Mouse (Mus musculus) frontal cortex, adult 2 months (tissue): ENCODE results near the gene Cacnb4. TPM values are rescaled to one million over a fixed set of nuclear protein-coding genes. Genes with fewer than 3 reads are reported as not detected.

Experiments used
- DNase-seq, 2 experiments: peaks; one replicate each; pipeline ENCODE4 v3.0.0; 2022; ENCODE audit warnings: low spot score in 1 of 2; ENCODE audit errors: extremely low spot score in 1 of 2
- polyA plus RNA-seq: library from polyadenylated mRNA; depleted of rRNA; stranded (reverse); fragments of >200 nt; gene quantifications from 2 replicates; pipeline ENCODE4 v1.2.3, GENCODE M21; 2012

The Cacnb4 gene
- polyA plus RNA-seq, 1 experiment = 58.0 TPM

DNA sequence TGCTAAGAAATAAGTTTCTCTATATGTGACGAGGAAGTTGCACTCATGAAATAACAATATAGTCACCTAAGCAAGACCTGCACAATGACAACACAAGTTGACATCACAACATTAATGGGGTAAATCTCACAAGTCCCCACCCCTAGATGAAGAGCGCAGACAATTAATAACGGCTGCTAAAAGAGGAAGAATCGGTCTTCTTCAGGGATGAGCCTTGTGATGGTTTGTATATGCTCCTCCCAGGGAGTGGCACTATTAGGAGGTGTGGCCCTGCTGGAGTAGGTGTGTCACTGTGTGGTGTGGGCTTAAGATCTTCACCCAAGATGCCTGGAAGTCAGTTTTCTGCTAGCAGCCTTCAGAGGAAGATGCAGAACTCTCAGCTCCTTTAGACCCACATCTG lies 70.3 kb downstream of the Cacnb4 start:
- DNase-seq = no peak

DNA sequence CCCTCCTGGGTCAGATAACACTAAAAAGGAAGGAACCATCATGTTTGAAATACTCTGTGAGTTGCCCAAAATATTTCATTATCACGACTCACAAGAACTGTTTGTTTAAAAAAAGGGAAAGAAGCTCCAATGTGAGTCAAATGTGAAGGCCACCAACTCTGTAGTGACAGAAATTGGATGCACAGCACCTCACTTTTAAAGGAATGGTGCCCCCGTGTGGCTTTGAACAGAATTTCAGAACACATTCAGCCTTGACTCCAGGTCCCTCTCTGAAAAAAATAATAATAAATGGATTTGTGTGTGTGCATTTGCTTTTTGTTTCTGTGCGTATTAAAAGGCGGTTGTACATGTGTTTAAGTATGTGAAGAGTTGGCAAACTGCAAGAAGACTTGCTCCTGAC lies 71.3 kb downstream of the Cacnb4 start:
- DNase-seq = peak in 1 of 2 experiments; percentile 86

DNA sequence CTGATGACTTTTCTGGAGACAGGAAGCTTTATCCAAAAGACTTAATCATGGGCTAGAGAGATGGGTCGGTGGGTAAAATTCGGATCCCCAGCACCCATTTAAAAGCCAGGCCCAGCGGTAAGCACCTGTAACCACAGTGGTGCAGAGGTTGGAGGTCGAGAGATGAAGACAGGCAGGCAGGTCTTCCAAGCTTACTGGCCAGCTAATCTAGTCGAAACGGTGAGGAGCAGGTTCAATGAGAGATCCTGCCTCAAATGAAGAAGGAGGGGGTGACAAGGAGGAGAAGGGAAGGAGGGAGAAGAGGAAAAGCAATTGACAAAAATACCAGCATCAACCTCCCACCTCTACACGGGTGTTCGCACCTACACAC lies 72.0 kb downstream of the Cacnb4 start:
- DNase-seq = no peak

DNA sequence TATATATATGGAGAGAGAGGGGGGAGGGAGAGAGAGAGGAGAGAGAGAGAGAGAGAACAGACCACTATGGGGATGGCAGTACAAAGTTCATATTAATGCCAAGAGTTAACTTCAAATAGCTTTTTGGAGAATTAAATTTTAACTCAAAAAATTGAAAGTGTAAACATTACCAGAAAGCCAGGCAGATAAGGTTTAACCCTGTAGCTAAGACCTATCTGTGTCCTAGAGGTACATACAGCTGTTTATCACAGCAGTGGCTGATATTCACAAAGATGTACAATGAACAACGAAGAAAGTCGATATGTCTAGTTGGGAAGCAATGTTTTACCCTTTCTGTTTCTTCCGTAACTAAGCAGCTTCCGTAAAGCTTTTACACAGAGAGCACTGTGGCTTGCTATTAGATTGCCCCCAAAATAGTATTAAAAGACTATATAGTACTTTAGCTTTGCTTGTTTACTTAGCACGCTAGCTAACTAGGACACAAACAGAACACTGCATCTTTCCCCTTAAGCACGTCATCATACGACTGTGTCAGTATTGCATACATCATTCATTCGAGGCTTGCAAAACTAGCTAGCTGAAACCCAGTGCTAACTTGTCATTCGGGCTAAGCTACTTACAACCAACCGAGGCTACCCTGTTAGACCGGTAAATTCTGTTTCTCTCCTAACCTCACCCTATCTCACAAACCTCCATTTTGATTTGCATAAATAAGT lies 72.5 kb downstream of the Cacnb4 start:
- no peak for DNase-seq

DNA sequence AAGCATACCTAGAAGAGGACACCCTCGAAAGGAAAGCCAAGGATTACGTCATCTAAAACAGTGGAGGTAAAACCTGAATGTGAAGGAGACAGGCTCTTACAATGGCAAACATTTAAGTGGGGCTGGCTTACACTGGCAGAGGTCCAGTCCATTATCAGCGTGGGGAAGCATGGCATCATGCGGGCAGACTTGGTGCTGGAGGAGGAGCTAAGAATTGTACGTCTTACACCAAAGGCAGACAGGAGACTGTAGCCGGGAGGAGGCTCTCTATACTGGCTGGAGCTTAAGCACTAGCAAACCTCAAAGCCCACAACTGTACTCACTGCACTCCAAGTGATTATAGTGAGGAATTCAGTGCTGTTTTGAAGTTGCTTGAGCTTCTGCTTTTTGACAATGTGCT lies 73.2 kb downstream of the Cacnb4 start:
- no peak for DNase-seq

DNA sequence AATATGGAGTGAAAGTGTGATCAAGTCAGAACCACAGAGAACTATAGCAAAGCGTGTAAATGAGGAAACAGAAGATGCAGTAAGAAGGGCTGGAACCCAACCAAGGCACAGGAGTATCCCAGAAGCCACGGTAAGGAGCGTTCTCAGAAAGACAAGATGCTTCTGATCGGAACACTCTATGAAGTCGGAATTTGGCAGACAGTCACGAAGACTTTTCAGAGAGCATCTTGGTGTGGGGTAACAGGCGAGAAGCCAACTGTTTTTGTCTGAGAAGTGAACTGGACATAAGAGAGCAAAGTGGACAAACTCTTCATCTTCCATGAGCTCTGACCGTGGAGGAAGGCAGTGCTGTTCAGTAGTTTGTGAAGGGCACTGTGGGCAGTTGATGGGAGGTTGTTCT lies 73.7 kb downstream of the Cacnb4 start:
- DNase-seq = no peak

DNA sequence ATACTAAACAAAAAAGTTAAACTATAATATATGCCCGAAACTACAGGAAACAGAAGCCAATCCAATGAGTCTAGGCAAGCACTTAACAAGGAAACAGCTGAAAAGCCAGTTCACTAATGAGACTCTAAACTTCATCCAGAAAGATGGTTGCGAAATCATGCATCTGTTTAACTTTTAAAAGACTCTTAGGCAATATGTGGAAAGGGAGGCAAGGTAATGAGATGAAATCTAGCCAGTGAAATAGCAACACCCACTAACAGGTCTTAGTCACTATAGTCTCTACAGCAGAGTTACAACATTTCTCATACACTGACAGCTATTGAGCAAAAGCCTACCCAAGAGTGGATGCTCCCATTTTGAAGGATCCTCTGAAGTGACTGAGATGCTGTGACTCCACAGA lies 74.4 kb downstream of the Cacnb4 start:
- DNase-seq = no peak

DNA sequence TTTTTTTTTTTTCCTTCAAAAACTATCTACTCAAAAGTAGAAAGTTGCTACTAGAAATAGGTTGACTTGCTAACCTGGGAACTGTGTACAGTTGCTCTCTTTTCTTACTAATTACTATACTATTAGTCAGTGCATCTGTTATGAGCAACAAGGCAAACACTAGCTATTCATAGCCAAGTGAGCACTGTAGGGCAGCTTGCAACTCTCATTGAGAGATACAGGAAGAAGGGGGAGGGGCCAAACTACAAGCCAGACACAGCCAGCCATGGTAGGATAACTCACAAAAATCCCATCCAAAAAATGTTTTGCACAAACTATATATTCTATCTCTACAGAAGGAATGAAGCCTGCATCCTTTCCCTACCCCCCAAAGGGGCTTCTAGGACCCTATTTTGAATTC lies 79.1 kb downstream of the Cacnb4 start:
- DNase-seq = no peak

DNA sequence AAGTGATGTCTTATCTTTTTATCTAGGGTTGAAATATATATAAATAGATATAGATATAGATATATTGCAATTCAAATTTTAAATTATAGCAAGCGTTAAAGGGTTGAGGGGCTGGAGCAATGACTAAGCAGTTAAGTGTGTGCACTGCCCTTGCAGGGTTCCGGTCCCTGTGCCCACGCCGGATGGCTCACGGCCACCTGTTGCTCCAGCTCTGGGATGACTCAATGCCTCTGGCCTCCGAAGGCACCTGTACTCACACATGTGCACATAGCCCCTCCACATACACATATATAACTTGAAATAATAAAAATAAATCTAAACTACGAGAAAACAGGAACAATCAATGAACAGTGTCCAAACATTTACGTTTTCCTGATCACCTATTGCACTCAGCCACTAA lies 82.8 kb downstream of the Cacnb4 start:
- peak in 1 of 2 experiments; percentile 63 for DNase-seq

DNA sequence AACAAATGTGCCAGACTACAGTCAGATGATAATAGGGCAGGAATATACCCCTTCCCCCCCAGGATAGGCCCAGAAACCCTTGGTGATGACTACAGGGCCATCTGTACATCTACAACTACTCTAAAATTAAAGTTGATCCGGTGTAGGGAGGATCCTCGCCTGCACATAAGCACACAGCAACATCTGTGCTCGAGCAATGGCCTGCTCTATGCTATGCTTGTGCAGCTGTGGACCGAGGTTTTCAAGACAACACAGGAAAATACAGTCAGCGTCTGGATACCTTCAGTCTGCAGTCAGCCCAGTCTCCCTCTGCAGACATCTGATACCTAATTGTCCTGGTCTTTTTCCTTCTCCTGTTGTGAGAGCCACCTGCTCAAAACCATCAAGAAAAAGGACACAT lies 83.4 kb downstream of the Cacnb4 start:
- no peak for DNase-seq

DNA sequence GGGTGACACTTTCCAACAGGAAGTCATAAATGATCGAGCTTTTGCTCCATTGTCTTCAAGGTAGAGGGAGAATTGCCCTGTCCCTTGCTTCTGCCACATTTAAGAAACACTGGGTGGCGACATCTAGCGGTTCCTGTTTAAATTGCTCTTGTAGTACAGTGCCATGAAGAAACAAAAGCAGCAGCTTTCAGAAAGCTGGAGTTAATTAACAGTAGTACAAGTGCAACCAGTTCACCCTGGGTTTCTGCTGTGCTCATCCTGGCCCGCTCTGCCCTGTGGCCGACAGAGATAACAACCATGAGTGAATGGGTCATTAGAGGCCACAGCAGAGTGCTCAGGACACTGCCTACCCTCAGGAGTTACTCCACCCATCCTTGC lies 85.7 kb downstream of the Cacnb4 start:
- DNase-seq = peak; percentile 58 to 94

DNA sequence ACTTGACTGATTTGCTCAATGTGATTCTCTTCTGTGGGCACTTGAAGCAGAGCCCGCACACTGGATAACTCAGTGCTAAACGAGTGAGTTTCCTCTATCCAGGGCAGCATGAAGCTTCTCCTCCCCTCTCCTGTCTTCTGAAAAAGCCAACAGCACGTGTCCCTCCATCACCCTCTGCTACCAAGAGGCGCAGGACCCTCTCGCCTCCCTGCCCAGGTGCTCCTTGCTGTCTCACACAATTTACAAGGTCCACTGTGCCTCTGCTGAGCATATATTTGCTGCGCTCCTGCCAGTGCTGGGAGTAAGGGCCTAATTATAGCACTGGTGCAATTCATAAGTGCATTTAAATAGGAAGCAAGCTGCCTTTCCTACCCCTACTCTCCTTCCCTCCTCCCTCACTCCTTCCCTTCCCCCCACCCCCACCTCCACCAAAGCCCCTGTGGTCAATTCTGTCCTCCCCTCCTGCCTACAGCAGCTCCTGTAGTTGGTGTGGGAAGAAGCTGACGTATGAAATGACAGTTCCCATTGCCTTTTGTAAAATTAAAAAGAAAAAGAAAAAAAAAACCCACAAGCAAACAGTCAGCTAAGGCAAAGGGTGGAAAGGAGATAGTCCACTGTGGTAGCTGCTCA lies 86.2 kb downstream of the Cacnb4 start:
- peak; percentile 11 to 35 for DNase-seq

DNA sequence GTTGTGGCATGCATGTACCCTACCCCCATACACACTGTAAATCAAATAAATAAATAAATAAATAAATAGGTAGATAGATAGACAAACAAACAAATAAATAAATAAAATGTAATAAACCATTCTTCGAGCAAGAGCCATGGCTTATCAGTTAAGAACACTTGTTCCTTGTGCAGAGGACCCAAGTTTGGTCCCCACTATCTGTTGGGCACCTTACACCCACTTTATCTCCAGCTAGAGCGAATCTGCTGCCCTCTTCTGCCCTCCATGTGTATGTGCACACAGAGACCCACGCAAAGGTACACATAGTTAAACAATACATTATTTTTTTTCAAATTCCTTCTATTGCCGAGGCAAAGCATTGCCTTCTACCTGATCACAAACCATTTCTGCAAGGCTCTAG lies 87.1 kb downstream of the Cacnb4 start:
- no peak for DNase-seq

DNA sequence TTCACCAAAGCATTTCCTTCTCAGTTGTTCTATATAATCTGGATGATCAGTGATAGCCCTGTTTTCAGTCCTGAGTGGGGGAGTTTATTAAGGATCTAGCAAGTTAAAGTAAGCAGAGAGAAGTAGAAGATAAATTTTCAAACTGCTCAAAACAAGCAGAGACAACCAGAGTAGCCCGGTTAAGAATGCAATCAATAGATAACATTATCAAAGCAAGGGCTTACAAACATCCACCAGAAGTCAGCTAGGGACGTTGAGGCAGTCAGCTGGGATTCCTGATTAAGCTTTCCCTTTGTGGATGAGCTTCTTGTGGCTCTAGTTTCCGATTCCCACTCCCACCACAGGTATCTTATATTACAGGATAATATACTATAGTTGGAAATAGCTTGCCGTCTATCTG lies 91.2 kb downstream of the Cacnb4 start:
- DNase-seq = no peak

DNA sequence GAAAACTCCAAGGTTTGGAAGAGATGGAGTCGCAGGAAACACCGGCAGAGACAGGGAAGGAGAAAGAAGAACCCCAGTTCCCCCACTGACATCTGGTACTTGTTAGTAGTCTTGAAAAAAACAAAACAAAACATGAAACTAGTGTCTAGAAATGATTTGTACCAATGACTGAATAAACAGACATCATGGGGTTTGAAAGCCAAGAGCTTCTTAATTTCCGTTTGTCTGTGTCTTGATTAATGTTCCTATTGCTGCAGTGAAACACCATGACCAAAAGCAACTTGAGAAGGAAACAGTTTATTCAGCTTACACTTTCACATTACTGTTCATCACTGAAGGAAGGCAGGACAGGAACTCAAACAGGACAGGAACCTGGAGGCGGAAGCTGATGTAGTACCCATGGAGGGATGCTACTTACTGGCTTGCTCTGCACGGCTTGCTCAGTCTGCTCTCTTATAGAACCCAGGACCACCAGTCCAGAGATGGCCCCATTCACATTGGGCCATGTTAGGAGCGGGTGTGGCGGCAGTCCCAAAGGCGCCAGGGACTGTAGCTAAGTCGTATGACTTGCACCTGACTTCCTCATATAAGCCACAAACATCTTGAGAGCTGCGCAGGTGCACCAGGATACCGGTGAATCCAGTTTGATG lies 95.4 kb downstream of the Cacnb4 start:
- no peak for DNase-seq

DNA sequence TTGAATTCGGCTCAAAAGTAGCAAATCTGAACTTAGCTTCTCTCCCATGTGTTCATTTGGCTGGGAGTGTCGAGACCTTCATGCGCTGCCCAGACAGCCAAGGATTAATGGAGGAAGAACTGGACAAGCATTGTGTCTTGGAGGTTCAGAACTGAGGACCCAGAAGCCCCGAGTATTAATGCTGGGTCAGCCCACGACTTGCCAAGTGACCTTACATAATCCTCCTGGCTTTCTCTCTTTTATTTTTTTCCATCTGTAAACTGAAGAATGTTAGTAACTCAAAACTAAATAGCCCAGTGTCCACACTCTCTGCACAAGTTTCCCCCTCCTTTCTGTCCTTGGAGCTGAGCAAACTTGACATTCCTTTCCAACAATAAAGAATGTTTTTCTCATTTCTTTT lies 95.9 kb downstream of the Cacnb4 start:
- no peak for DNase-seq

DNA sequence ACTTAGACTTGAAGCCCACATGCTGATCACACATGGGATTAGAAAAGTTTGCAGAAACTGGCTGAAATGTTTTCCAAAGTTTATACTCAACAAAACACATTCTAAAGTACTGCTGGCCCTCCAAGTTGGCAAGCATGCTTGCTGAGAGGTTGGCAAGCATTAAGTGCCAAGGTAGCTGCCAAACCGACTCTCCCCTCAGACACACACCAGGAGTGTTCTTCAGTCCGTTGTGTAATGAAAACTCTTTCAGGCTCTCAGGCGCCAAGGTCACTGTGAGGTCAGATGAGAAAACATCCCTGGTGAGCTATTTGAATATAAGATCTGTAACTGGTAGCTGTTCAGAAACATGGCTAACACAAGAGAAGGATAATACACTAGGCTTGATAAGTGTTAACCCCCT lies 97.8 kb downstream of the Cacnb4 start:
- no peak for DNase-seq

DNA sequence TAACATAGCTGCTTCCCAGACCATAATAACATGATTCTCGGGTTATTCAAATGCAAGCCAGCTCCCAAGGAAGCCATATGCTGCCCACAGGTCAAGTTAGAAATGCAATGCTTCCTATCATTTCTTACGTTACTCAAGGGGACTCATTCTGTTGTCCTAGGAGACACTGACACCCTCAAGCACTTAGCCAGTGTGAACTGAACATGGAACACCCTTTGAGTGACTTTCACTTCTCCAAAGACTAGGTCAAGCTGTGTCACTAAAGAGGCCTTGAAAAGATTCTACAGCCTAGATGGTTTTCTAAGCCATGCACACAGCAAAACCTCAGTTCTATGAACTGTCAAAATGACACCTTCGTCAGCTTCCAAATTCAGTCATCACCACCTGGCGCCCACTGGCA lies 98.9 kb downstream of the Cacnb4 start:
- no peak for DNase-seq

DNA sequence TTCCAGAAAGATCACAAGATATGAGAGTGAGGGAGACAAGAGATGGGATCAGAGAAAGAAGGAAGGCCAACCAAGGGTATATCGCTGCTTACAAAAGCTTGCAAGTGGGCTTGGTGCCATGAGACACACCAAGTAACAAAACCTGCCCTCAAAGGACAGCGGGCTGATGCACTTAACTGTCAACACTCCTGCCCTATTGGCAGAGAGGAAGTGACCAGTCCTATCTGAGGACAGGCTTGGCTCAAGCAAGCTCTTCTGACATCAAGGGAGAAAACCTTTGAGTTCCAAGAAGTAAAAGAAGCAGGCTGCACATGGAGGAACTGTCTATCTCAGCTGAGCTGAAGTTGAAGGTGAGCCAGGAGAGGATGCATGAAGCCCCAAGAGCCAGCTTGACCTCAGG lies 100.1 kb downstream of the Cacnb4 start:
- DNase-seq = no peak

DNA sequence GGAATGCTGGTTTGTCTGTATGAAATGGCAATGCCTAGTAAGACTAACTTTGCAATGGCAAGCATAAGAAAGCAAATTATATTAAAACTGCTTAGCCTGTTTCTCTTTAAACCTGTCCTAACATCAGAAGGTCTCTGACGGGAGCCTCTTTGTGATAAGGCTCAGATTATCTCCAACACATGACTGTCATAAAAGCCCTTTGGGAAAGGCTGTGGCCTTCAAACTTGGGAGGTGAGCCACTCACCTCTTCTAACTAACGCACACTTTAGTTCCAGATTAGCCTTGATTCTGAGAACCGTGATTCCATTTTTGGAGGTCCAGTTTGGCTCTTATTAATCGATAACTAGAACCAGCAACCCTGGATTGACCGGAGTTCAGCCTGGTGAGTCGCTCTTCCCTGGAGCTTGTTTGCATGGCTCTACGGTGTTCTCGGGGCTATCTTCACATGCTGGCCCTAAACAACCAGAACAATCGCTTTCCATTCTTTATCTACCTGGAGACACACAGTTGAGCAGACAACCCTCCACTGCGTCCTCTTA lies 100.9 kb downstream of the Cacnb4 start:
- no peak for DNase-seq

DNA sequence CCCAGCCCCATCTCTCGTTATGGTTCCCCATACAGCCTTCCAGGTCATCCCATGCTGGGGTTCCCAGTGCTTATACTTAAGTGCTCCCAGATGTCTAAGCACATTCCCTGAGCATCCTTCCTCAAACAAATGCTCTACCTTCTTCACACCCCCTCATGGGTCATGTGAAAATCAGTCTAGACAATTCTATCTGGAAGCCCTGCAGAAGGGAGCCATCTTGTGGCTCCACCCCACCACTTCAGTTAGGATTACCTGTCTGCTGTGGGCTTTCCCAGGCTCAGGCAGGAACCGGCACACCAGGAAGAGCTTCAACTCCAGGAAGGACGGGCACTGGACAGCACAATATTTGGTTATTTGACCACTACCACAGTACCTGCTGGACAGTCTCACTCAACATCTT lies 101.7 kb downstream of the Cacnb4 start:
- DNase-seq = no peak

DNA sequence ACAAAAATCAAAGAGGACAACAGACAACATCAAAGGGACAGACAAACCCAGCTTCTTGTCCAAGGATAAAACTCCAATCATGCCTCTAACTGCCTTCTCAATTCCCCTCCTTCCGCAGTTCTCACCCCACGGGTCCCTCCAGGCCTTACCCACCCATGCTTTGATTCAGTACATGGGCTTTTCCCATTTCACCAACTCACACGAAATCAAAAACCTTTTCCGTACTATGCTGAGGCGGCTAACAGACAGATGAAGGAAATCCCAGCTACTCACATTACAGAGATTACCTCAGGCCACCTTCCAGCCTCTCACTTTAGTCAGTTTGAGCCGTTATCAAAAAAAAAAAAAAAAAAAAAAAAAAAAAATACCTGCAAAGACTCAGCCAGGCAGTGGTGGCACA lies 104.4 kb downstream of the Cacnb4 start:
- DNase-seq = no peak
